Mouse (Mus musculus) heart, embryonic 12.5 days (tissue): ENCODE measurements around the gene Adcy5. TPM values are rescaled to one million over a fixed set of nuclear protein-coding genes. Genes with fewer than 3 reads are reported as not detected.

Experiments used
- ATAC-seq: fragments of 200-750 bp; cut with Nextera tagmentation; 2 replicates; pipeline ENCODE4 v1.8.0; 2017; ENCODE audit warnings: moderate TSS enrichment, moderate library complexity; ENCODE audit not compliant: insufficient number of reproducible peaks, low FRiP score
- H3K27ac ChIP-seq: fragments of 300-500 bp; sonication (generic); 2 replicates; pipeline ENCODE4 v1.5.1; 2016; ENCODE audit warnings: mild to moderate bottlenecking, moderate library complexity; ENCODE audit not compliant: poor library complexity, severe bottlenecking
- H3K27me3 ChIP-seq: fragments of 300-500 bp; sonication (generic); replicated peaks from 2 replicates; pipeline ENCODE4 v1.6.1; 2016; ENCODE audit warnings: mild to moderate bottlenecking, moderate library complexity
- H3K36me3 ChIP-seq: fragments of 300-500 bp; sonication (generic); 2 replicates; pipeline ENCODE4 v1.6.1; 2016; ENCODE audit warnings: mild to moderate bottlenecking, moderate library complexity
- H3K4me1 ChIP-seq: fragments of 300-500 bp; sonication (generic); replicated peaks from 2 replicates; pipeline ENCODE4 v1.6.1; 2016; ENCODE audit warnings: mild to moderate bottlenecking
- H3K4me2 ChIP-seq: fragments of 300-500 bp; sonication (generic); 2 replicates; pipeline ENCODE4 v1.6.1; 2016; ENCODE audit warnings: mild to moderate bottlenecking, moderate library complexity
- H3K4me3 ChIP-seq: fragments of 300-500 bp; sonication (generic); 2 replicates; pipeline ENCODE4 v1.5.1; 2016; ENCODE audit warnings: mild to moderate bottlenecking
- H3K9ac ChIP-seq: fragments of 300-500 bp; sonication (generic); 2 replicates; pipeline ENCODE4 v1.6.1; 2016; ENCODE audit warnings: mild to moderate bottlenecking, moderate library complexity
- H3K9me3 ChIP-seq: fragments of 300-500 bp; sonication (generic); replicated peaks from 2 replicates; pipeline ENCODE4 v1.6.1; 2016; ENCODE audit warnings: mild to moderate bottlenecking, moderate library complexity
- WGBS: fragments of 180-500 bp; shearing (Covaris S2); methylation state at CpG from one replicate; pipeline ENCODE4 v1.1.7; 2016; 5-methylcytosine and 5-hydroxymethylcytosine counted together
- polyA plus RNA-seq: library from polyadenylated mRNA; unstranded; fragments of >200 nt; fragmentation: Nextera tagmentation; extraction: Ambion mirVana; gene quantifications from 2 replicates; pipeline ENCODE4 v1.2.1, GENCODE M21; 2016

The Adcy5 gene
- polyA plus RNA-seq, 1 experiment from 2014 or later = 8.3 TPM

DNA sequence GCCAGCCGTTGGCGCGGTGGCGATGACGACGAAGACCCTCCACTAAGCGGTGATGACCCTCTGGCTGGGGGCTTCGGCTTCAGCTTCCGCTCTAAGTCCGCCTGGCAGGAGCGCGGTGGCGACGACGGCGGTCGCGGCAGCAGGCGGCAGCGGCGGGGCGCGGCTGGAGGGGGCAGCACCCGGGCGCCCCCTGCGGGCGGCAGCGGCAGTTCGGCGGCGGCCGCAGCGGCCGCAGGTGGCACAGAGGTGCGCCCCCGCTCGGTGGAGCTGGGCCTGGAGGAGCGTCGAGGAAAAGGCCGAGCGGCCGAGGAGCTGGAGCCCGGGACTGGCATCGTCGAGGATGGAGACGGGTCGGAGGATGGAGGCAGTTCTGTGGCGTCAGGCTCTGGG lies 1.6 kb downstream of the Adcy5 start:
- Histone ChIP-seq H3K9ac (peak overlapping the region; percentile 83), H3K27me3 (peaks cover 50% of the 10 kb centered on the region), H3K36me3 (no peaks in the 10 kb centered on the region; the same call in 1 of the 2 replicates), H3K9me3 (no peaks in the 10 kb centered on the region), H3K27ac (peak overlapping the region; percentile 86), H3K4me2 (peak overlapping the region; percentile 85), H3K4me3 (peak overlapping the region; percentile 72), H3K4me1 (peaks cover 70% of the 10 kb centered on the region)
- no peak for ATAC-seq
- 6% methylated on average over 47 of the region's 48 CpGs for WGBS

DNA sequence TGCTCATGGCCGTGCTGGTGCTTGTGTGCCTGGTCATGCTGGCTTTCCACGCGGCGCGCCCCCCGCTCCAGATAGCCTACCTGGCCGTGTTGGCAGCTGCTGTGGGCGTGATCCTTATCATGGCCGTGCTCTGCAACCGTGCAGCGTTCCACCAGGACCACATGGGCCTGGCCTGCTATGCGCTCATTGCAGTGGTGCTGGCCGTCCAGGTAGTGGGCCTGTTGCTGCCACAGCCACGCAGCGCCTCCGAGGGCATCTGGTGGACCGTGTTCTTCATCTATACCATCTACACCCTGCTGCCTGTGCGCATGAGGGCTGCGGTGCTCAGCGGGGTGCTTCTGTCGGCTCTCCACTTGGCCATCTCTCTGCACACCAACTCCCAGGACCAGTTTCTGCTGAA lies 2.2 kb downstream of the Adcy5 start:
- WGBS = 66% methylated on average over 21 of the region's 21 CpGs
- no peak for ATAC-seq
- H3K27me3 ChIP-seq = peaks cover 44% of the 10 kb centered on the region
- H3K4me3 ChIP-seq = peak overlapping the region; percentile 72
- no peaks in the 10 kb centered on the region for H3K9me3 ChIP-seq
- H3K4me1 ChIP-seq = peaks cover 73% of the 10 kb centered on the region
- H3K27ac ChIP-seq = no peak overlapping the region
- no peaks in the 10 kb centered on the region; the same call in 1 of the 2 replicates for H3K36me3 ChIP-seq
- H3K4me2 ChIP-seq = peak overlapping the region; percentile 85
- H3K9ac ChIP-seq = peak overlapping the region; percentile 83

DNA sequence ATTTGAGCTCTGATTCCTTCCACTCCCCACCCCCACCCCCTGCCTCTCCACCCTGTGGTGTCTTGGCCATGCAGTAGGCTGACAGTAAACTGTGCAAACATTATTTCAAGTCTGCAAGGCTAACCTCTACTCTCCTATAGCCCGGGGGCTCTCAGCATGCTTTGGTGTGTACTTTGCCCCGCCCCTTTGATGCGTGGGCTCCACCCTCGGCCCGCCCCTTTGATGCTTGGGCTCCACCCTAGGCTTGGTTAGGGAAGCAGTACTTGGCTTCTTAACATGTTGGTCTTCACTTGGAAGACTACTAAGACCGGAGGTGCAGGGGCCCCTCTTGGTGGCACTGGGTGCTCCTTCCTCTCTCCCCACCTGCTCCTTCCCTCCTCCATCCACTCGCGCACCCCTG lies 4.9 kb downstream of the Adcy5 start:
- Histone ChIP-seq H3K9me3 (no peaks in the 10 kb centered on the region), H3K4me1 (peaks cover 67% of the 10 kb centered on the region), H3K36me3 (no peaks in the 10 kb centered on the region; the same call in 1 of the 2 replicates), H3K27me3 (peaks cover 28% of the 10 kb centered on the region), H3K4me3 (no peak overlapping the region; the same call in 1 of the 2 replicates), H3K27ac (no peak overlapping the region), H3K9ac (no peak overlapping the region), H3K4me2 (peak overlapping the region; percentile 43)
- no peak for ATAC-seq
- 59% methylated on average over 8 of the region's 8 CpGs for WGBS

DNA sequence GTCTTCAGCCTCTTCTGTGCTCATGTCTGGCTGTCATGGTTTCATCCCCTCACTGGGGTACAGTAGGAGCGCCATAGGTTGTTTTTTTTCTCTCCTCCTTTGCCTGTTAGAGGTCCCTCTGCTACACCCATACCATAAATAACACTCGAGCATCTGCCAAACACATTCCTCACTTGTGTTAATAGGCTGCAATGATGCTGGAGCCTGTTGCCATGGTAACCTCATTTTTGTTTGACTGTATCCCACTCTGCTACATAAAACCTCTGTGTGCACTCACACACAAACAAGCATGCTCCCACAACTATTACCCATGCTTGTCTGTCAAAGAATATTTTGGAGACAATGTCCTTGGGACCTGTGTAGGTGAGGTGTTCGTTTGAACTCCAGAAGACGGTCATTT lies 5.3 kb downstream of the Adcy5 start:
- no peak overlapping the region for H3K27ac ChIP-seq
- no peak for ATAC-seq
- H3K4me2 ChIP-seq = peak overlapping the region; percentile 43
- no peaks in the 10 kb centered on the region for H3K9me3 ChIP-seq
- H3K4me3 ChIP-seq = no peak overlapping the region; the same call in 1 of the 2 replicates
- H3K27me3 ChIP-seq = peaks cover 28% of the 10 kb centered on the region
- H3K9ac ChIP-seq = no peak overlapping the region
- WGBS = 66% methylated on average over 4 of the region's 4 CpGs
- peaks cover 71% of the 10 kb centered on the region for H3K4me1 ChIP-seq
- H3K36me3 ChIP-seq = no peaks in the 10 kb centered on the region; the same call in 1 of the 2 replicates

DNA sequence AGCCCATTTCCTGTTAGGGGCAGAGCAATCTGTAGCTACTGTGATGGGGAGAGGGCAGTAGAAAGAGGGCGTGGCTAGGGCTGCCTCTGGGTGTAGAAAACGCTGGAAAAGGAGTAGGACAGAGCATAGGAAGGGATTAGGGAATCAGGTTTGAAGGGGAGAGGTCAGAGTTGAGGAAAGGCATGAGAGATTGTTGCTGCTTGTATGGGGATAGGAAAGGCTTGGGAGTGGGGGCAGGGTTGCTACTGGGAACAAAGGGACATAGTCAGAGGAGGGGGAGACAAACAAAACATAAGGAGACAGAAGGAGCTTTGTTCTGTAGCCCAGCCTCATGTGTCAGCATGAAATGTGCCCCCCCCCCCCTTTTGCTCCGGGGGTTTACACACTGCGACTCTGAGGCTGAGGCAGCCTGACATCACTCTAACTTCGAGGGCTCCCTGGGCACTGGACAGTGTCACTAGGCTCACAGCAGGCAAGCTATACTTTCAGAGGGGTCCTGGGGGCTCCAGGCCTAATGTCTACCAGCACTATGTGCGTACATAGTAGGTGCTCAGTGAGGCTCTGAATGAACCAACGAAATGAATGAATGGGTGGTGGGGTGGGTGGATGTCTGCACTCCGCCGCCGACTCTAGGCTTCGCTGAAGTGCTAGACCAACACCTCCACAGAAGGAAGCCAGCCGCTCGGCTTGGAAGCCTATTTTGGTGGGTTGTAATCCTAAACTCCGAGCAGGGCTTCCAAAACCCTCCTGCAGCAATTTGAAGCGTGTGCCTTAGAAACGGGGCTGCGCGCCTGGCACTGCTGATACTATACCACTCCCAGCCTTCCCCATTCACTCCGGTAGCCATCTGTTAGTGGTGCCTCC lies 9.9 kb downstream of the Adcy5 start:
- H3K9ac ChIP-seq = no peak overlapping the region
- 0 out of 2 replicates have a peak overlapping the region, but pooled peaks have one; percentile 11 for H3K27ac ChIP-seq
- H3K4me2 ChIP-seq = peak overlapping the region; percentile 25
- 38% methylated on average over 19 of the region's 19 CpGs for WGBS
- peaks cover 49% of the 10 kb centered on the region for H3K4me1 ChIP-seq
- no peaks in the 10 kb centered on the region for H3K9me3 ChIP-seq
- H3K36me3 ChIP-seq = no peaks in the 10 kb centered on the region
- no peak overlapping the region for H3K4me3 ChIP-seq
- no peaks in the 10 kb centered on the region for H3K27me3 ChIP-seq
- peak; percentile 37; the same call in 1 of the 2 replicates for ATAC-seq

DNA sequence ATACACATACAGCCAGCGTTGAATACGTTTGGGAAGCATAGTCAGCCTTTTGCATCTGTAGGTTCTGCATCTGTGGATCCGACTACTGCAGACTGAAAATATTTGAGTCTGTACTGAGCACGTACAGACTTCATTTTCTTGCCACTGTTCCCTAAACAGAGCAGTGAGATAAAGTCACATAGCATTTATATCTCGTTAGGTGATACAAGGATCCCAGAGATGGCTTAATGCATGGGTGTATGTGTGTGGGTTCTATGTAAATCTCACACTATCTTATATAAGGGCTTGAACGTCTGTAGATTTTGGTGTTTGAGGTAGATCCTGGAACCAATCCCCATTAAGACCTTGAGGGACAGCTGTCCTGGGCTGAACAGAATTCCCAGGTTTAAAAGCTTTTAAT lies 10.7 kb downstream of the Adcy5 start:
- Histone ChIP-seq H3K4me2 (no peak overlapping the region), H3K9me3 (no peaks in the 10 kb centered on the region), H3K27me3 (no peaks in the 10 kb centered on the region), H3K9ac (no peak overlapping the region), H3K36me3 (no peaks in the 10 kb centered on the region), H3K27ac (no peak overlapping the region), H3K4me3 (no peak overlapping the region), H3K4me1 (peaks cover 42% of the 10 kb centered on the region)
- ATAC-seq = no peak
- WGBS = 66% methylated on average over 6 of the region's 6 CpGs

DNA sequence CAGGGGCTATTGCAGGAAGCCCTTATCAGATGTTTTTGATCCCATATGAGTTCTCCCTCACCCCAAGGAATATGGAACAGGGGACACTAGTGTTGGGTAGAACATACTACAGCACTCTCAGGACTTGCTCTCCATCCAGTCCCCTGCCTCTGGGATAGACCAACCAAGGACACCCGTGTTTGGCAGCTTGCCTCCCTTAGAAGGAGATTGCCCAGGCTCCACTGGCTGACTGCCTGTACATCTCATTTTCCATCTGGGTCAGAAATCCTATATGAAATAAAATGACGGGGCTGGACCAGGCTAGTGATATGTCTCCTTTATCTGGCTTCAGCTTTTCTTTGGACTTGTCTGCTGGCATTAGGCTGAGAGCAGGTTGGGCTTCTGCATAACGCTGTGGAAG lies 11.1 kb downstream of the Adcy5 start:
- Histone ChIP-seq H3K9ac (no peak overlapping the region), H3K36me3 (no peaks in the 10 kb centered on the region), H3K9me3 (no peaks in the 10 kb centered on the region), H3K27me3 (no peaks in the 10 kb centered on the region), H3K4me1 (peaks cover 37% of the 10 kb centered on the region), H3K4me2 (no peak overlapping the region), H3K27ac (no peak overlapping the region), H3K4me3 (no peak overlapping the region)
- 61% methylated on average over 3 of the region's 3 CpGs for WGBS
- no peak for ATAC-seq

DNA sequence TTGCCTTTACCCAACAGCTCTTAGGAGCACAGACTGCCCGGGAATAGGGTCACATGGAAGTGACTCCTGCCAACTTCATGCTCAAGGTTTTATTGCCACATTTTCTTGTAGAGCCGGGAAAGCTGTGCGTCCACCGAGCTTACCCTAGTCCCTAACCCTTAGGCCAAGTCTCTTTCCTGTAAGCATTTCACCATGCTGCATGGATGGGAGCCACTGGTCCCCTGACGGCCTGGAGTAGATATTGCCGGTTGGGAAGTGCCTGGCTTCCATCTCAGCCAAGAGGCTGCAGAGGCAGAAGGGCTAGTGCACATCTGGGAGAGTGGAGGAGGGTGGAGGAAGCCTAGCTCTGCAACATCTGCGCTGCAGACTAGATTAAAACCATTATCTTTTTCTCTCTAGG lies 14.8 kb downstream of the Adcy5 start:
- ATAC-seq = no peak
- Histone ChIP-seq H3K27ac (no peak overlapping the region), H3K27me3 (no peaks in the 10 kb centered on the region), H3K4me1 (peaks cover 37% of the 10 kb centered on the region), H3K9me3 (no peaks in the 10 kb centered on the region), H3K36me3 (no peaks in the 10 kb centered on the region), H3K4me3 (no peak overlapping the region), H3K9ac (no peak overlapping the region), H3K4me2 (no peak overlapping the region)
- 66% methylated on average over 7 of the region's 7 CpGs for WGBS

DNA sequence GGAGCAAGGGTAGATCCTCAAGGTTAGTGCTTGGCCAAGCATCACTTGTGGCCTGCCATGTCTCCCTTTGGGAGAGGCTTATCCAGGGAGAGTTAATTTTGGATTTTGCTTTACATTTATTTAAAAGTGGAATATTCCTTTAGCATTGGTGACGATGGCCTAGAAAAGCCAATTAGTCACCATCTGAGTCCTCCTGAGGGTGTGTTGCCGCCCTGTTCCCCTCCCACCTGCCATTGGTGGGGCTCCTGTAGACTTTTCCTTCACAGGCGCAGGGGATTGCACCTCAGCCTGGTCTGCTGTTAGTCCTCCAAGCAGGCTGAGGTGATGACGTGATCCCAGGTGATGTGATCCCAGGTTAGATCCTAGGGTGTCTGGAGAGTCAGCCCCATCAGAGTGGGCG lies 17.5 kb downstream of the Adcy5 start:
- no peak for ATAC-seq
- Histone ChIP-seq H3K9ac (no peak overlapping the region), H3K27ac (no peak overlapping the region), H3K4me3 (no peak overlapping the region), H3K9me3 (no peaks in the 10 kb centered on the region), H3K27me3 (no peaks in the 10 kb centered on the region), H3K4me2 (no peak overlapping the region), H3K4me1 (peaks cover 30% of the 10 kb centered on the region), H3K36me3 (no peaks in the 10 kb centered on the region)
- WGBS = 80% methylated on average over 5 of the region's 5 CpGs

DNA sequence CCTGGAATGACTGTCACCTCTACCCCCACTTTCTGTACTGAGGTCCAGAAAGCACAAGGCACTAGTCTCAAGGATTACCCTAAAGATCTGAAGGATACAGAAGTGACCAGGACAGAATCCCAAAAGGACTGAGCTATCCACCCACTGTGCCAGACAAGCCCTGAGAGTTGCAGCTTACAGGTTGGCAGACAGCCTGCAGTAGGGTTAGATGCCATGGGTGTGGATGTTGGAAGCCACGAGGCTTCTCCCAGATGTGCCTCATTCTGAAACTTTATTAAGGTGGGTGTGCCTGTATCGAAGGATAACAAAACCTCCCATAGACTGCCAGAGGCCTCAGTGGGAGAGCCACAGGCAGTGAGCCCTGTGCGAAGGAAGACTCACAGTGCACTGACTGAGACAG lies 23.8 kb downstream of the Adcy5 start:
- WGBS = 92% methylated on average over 3 of the region's 3 CpGs
- Histone ChIP-seq H3K36me3 (no peaks in the 10 kb centered on the region), H3K4me1 (peaks cover 40% of the 10 kb centered on the region), H3K4me2 (no peak overlapping the region), H3K9me3 (no peaks in the 10 kb centered on the region), H3K27ac (no peak overlapping the region), H3K4me3 (no peak overlapping the region), H3K27me3 (no peaks in the 10 kb centered on the region), H3K9ac (no peak overlapping the region)
- ATAC-seq = no peak

DNA sequence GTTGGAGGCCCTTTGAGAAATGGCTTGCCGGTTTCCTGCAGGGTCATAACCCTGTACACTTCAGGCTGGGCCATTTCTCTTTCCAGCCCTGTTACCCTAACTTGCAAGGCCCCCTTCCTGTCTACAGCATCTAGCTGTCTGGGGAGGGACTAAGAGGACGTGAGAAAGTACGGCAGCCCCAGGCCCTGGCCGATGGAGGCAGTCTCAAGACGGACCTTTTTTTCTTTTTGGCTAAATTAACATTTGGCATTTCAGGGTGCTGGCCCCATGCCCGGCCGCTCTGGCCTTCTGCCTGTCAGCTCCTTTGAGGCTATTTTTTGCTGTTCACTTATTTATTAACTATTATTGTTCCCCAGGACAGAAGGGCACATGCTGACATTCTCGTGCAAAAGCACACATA lies 24.4 kb downstream of the Adcy5 start:
- 64% methylated on average over 8 of the region's 8 CpGs for WGBS
- Histone ChIP-seq H3K4me1 (peaks cover 35% of the 10 kb centered on the region), H3K9ac (no peak overlapping the region)

More for the DNA sequence above, 24.4 kb downstream of the Adcy5 start:
- Histone ChIP-seq H3K36me3 (no peaks in the 10 kb centered on the region), H3K27me3 (no peaks in the 10 kb centered on the region), H3K9me3 (no peaks in the 10 kb centered on the region), H3K4me3 (no peak overlapping the region), H3K4me2 (no peak overlapping the region), H3K27ac (no peak overlapping the region)
- no peak for ATAC-seq
